17 mouse cellular contexts compared by ENCODE assay signal in the genomic region with DNA sequence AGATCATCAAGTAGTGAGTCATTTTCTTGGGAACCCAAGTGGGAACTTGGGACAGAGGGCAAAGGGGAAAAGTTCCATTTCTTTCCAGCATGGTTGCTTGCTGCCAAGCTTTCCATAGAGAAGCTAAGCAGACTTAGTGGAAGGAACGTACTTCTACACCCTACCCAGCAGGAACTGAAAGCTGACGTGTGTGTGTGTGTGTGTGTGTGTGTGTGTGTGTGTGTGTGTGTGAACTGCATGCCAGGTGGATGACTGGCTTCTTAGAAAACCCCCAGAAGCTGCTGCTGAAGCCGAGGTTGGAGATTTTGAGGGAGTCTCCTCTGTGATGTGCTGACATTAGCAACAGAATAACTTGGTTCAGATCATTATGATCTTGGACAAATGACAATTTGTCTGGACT.
"Had no signal": no experiment of that assay in that cellular context is flagged by ENCODE, and none has a peak within 500 bp of the region (broad histone marks: within the 10 kb centered on the region; RNA-seq: fewer than 3 reads in every experiment).

No protein-coding gene starts in this region.

- H3K27me3 ChIP-seq: kidney, embryonic 15.5 days; limb, embryonic 12.5 days; liver, embryonic 13.5 days; megakaryocyte, embryonic 14.5 days; midbrain, embryonic 15.5 days; neural tube, embryonic 13.5 days had no signal

- H3K4me2 ChIP-seq: kidney, embryonic 15.5 days; limb, embryonic 12.5 days; liver, embryonic 13.5 days; midbrain, embryonic 11.5 days; midbrain, embryonic 15.5 days; neural tube, embryonic 13.5 days had no signal

- H3K4me1 ChIP-seq: megakaryocyte, embryonic 14.5 days; midbrain, embryonic 15.5 days had no signal

- H3K4me3 ChIP-seq: kidney, embryonic 15.5 days; limb, embryonic 12.5 days; liver, embryonic 13.5 days; megakaryocyte, embryonic 14.5 days; midbrain, embryonic 15.5 days; neural tube, embryonic 13.5 days had no signal

- H3K36me3 ChIP-seq: limb, embryonic 12.5 days; liver, embryonic 13.5 days; midbrain, embryonic 15.5 days; neural tube, embryonic 13.5 days had no signal

- H3K27ac ChIP-seq: kidney, embryonic 15.5 days; limb, embryonic 12.5 days; liver, embryonic 13.5 days; macrophage; midbrain, embryonic 15.5 days; neural tube, embryonic 13.5 days had no signal

- ATAC-seq: liver, postnatal 0 days; midbrain, embryonic 15.5 days had no signal

- H3K9me3 ChIP-seq: kidney, embryonic 15.5 days; liver, embryonic 13.5 days; midbrain, embryonic 15.5 days; neural tube, embryonic 13.5 days had no signal

- DNase-seq: kidney, adult 18-20 months; kidney, postnatal 25 days; layer of hippocampus, adult 9-11 months; layer of hippocampus, postnatal 36 days; liver; liver, embryonic 13.5 days; liver, postnatal 0 days; retina, postnatal 1 day; thymus, adult 2 months; thymus, postnatal 25 days had no signal

- H3K9ac ChIP-seq: kidney, embryonic 15.5 days; limb, embryonic 12.5 days; liver, embryonic 13.5 days; liver, postnatal 0 days; midbrain, embryonic 15.5 days; neural tube, embryonic 13.5 days had no signal
